Mouse (Mus musculus): ENCODE results near the gene Nfkb1.
A peak's percentile ranks its signal among the peaks of the same experiment; 100 is the strongest.

The Nfkb1 gene

DNA sequence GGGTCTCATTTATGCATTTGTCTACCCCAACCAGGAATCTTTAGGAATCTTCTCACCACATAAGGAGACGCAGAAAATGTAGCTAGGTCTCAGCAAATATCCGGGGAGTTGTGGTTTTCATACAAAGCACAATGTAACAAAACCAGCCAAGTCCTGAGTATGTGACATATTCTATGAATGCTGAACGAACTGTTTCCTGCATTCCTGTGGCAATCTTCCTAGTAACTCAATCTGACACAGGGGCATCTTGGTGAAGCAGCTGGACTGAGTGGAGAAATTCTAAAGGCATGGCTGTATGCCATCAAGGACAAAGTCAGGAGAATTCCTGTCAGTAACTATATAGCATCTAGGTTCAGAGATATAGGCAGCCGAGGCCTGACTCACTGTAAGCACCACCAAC is 20.5 kb downstream of the Nfkb1 start:
- no peak for DNase-seq (ENCODE audit: low spot score in 2 of 2)

DNA sequence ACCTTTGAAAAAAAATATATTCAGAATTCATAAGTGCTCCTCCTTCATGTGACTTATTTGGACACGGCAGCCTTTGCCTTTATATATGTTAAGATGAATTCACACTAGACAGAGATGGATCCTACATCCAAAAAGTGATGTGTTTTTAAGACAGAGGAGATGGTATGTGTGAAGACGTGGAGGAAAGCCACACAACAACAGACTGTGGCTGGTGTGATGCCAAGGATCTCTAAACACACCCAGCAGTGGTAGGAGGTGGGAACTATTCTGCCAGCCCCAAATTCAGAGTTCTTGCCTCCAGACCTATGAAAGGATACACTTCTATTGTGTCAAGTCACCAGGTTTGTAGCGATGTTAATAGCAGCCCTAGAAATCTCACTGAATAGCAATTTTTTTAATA is 24.3 kb downstream of the Nfkb1 start:
- peak; percentile 22 to 30 for DNase-seq (ENCODE audit: low spot score in 2 of 2)

GRCm38 (mm10) chr3:135665777-135666259 is 25.5 kb downstream of the Nfkb1 start:
- DNase-seq (ENCODE audit: low spot score in 2 of 2): peak; percentile 53 to 71

GRCm38 (mm10) chr3:135662139-135662864 is 29.0 kb downstream of the Nfkb1 start:
- DNase-seq (ENCODE audit: low spot score in 2 of 2): peak in 1 of 2 experiments; percentile 48

- DNase-seq (ENCODE audit: low spot score in 2 of 2): no peak
Measured at GRCm38 (mm10) chr3:135661707-135662106, 29.6 kb downstream of the Nfkb1 start.

GRCm38 (mm10) chr3:135658540-135659097 is 32.7 kb downstream of the Nfkb1 start:
- no peak for DNase-seq (ENCODE audit: low spot score in 2 of 2)

DNA sequence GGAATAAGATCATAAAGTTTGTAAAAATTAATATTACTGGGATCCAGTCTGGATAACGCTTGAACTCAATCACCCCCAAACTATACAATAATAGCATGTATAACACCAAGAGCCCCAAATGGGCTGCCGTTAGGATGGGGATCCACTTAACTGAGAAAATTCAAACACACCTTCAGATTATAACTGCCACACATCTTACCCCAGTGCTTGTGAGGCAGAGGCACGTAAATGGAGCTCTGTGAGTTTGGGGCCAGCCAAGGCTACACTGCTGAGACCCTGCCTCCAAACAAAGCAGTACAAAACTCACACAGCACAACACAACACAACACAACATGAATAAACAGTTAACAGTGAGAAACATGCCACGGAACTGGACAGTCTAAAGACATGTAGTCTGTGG is 35.2 kb downstream of the Nfkb1 start:
- no peak for DNase-seq (ENCODE audit: low spot score in 2 of 2)

- DNase-seq (ENCODE audit: low spot score in 2 of 2): no peak
Measured at GRCm38 (mm10) chr3:135650773-135651555, 40.4 kb downstream of the Nfkb1 start.

GRCm38 (mm10) chr3:135649809-135650208 is 41.5 kb downstream of the Nfkb1 start:
- DNase-seq (ENCODE audit: low spot score in 2 of 2): no peak

- DNase-seq (ENCODE audit: low spot score in 2 of 2): no peak
Measured at GRCm38 (mm10) chr3:135648501-135648900, 42.8 kb downstream of the Nfkb1 start.

DNA sequence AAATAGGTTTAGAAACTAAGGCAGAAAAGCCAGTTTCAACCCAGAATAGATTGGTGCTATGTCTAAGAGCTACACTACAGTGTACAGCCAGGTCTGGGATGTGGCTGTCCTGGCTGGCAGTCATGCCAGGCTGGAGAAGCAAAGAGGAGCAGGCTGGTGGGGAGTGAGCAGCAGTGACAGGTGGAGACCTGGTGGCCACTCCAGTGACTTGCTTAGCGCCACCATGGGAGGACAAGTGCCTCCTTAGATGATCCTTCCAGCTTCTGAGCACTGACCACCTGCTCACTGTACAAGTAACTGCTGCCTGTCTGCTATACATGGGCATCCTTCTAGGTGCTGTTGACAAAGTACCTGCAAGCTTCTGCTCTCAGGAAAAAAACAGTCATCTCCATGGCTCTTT is 44.7 kb downstream of the Nfkb1 start:
- DNase-seq (ENCODE audit: low spot score in 2 of 2): no peak

- DNase-seq (ENCODE audit: low spot score in 2 of 2): no peak
Measured at GRCm38 (mm10) chr3:135644971-135645370, 46.4 kb downstream of the Nfkb1 start.

DNA sequence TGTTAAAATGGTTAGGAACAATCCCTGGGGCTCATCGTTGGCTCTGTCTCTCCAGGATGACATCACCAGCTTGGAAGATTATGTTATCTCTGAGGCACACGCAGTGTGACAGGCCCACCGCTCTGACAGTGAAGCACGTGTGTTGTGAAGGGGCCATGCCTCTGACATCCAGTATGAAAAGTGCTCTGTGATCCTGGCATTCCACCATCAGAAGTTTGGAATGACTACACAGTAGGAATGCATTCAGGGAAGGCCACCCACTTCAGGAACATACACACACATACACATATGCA is 49.8 kb downstream of the Nfkb1 start:
- DNase-seq (ENCODE audit: low spot score in 2 of 2): no peak

- DNase-seq (ENCODE audit: low spot score in 2 of 2): no peak
Measured at GRCm38 (mm10) chr3:135640856-135641622, 50.3 kb downstream of the Nfkb1 start.

GRCm38 (mm10) chr3:135640203-135640602 is 51.1 kb downstream of the Nfkb1 start:
- peak; percentile 34 to 36 for DNase-seq (ENCODE audit: low spot score in 2 of 2)

- no peak for DNase-seq (ENCODE audit: low spot score in 2 of 2)
Measured at GRCm38 (mm10) chr3:135637592-135637991, 53.8 kb downstream of the Nfkb1 start.

- DNase-seq (ENCODE audit: low spot score in 2 of 2): peak in 1 of 2 experiments; percentile 8
Measured at GRCm38 (mm10) chr3:135636454-135636853, 54.9 kb downstream of the Nfkb1 start.

GRCm38 (mm10) chr3:135635646-135636434 is 55.5 kb downstream of the Nfkb1 start:
- DNase-seq (ENCODE audit: low spot score in 2 of 2): no peak

- no peak for DNase-seq (ENCODE audit: low spot score in 2 of 2)
Measured at GRCm38 (mm10) chr3:135635030-135635429, 56.3 kb downstream of the Nfkb1 start.

- no peak for DNase-seq (ENCODE audit: low spot score in 2 of 2)
Measured at GRCm38 (mm10) chr3:135634275-135634674, 57.1 kb downstream of the Nfkb1 start.

DNA sequence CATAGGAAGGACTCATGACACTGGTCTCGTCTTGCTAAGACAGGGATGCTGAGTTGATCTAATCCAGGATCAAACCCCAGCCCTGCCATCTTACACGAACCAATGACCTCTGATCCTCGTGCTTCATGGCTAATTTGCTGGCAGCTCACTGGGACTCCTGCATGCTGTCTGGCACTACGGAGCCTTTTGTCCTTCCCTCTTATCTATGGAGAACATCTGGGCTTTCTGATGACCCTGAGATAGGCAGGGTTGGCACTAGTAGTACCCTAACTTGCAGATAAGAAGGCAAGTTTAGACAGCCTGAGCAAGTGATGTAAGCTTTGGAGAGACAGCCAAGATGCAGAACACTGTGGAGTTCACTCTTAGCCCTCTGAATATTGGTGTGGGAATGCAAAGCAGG is 59.5 kb downstream of the Nfkb1 start:
- DNase-seq (ENCODE audit: low spot score in 2 of 2): no peak

All from natural killer cell, adult 2 months (primary cell).